Comparison of ENCODE assay signal across 29 mouse cellular contexts in the genomic region with DNA sequence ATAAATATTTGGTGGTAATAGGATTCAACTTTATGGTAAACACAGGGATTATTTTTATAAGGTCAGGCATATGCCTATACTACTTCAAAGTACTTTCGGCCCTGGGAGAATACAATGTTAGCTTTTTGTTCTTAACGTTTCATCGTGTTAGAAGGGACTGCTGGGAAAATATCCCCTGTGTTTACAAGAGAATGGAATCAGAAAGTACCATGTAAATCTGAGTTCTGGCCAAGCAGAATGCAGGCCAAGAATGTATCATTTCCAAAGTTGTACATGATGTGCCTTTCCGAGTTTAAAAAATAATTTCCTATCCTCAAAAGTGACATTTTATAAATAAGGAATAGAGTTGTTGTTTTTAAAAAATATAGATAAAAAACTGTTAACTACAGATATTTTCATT.
DNase-seq lines count a peak whose midpoint lies in the region; ATAC-seq and TF ChIP-seq lines count a peak whose summit lies in the region.
"Had no signal": no experiment of that assay in that cellular context is flagged by ENCODE, and none has a peak within 500 bp of the region (broad histone marks: within the 10 kb centered on the region; RNA-seq: fewer than 3 reads in every experiment).

No protein-coding gene starts in this region.

- DNase-seq in heart, adult 8-10 months (ENCODE audit: low spot score) = peak; percentile 11
- no peak for DNase-seq in heart, adult 2 months
- no peak for DNase-seq in lung, postnatal 4 days
- peak; percentile 33 for DNase-seq in lung, postnatal 0 days (ENCODE audit: low spot score)
- peak; percentile 18 for DNase-seq in lung, postnatal 14 days
- no peak for DNase-seq in adrenal gland, postnatal 25 days
- DNase-seq: adrenal gland, adult 2 months; adrenal gland, postnatal 14 days; B cell, adult 2 months; cerebellum, adult 11-12 months; cerebellum, adult 8-10 months; cerebellum, postnatal 14 days; gastrocnemius, postnatal 10 days; gastrocnemius, postnatal 36 days; heart, postnatal 10 days; heart, postnatal 36 days had no signal

- H3K9ac ChIP-seq in heart, adult 2 months (ENCODE audit: low read depth, low read length) = no peak overlapping the region
- no peak overlapping the region for H3K9ac ChIP-seq in lung, embryonic 15.5 days
- no peak overlapping the region for H3K9ac ChIP-seq in lung, postnatal 0 days (replicated peaks; ENCODE audit: low read depth)
- H3K9ac ChIP-seq in intestine, postnatal 0 days (ENCODE audit: low read depth, low read length) = no peak overlapping the region
- H3K9ac ChIP-seq: embryonic facial prominence, embryonic 13.5 days; forebrain, embryonic 13.5 days; heart, embryonic 12.5 days; heart, embryonic 15.5 days; hindbrain, embryonic 13.5 days had no signal

- H3K4me1 ChIP-seq in heart, adult 2 months (ENCODE audit: control insufficient read depth, insufficient read depth, low read length) = no peaks in the 10 kb centered on the region; the same call in 1 of the 2 replicates
- H3K4me1 ChIP-seq in lung, embryonic 15.5 days = no peaks in the 10 kb centered on the region
- no peaks in the 10 kb centered on the region for H3K4me1 ChIP-seq in lung, postnatal 0 days (ENCODE audit: insufficient read depth, low read depth, low read length)
- H3K4me1 ChIP-seq in intestine, postnatal 0 days (replicated peaks; ENCODE audit: control insufficient read depth, insufficient read depth, low read length) = no peaks in the 10 kb centered on the region
- H3K4me1 ChIP-seq: embryonic facial prominence, embryonic 13.5 days; forebrain, embryonic 10.5 days; forebrain, embryonic 13.5 days; heart, embryonic 12.5 days; hindbrain, embryonic 10.5 days had no signal

- WGBS in heart, adult 2 months = 77% methylated on average over 4 of the region's 4 CpGs
- WGBS in lung, embryonic 15.5 days = 33% methylated on average over 4 of the region's 4 CpGs
- WGBS in lung, postnatal 0 days = 48% methylated on average over 4 of the region's 4 CpGs
- 62% methylated on average over 4 of the region's 4 CpGs for WGBS in intestine, postnatal 0 days

- H3K4me2 ChIP-seq in lung, embryonic 15.5 days = no peak overlapping the region
- no peak overlapping the region for H3K4me2 ChIP-seq in lung, postnatal 0 days (replicated peaks; ENCODE audit: low read depth, low read length)
- H3K4me2 ChIP-seq in intestine, postnatal 0 days (replicated peaks; ENCODE audit: low read depth) = no peak overlapping the region
- H3K4me2 ChIP-seq: embryonic facial prominence, embryonic 13.5 days; forebrain, embryonic 13.5 days; heart, embryonic 12.5 days; heart, embryonic 15.5 days; hindbrain, embryonic 13.5 days had no signal

- no peaks in the 10 kb centered on the region for H3K27me3 ChIP-seq in heart, adult 2 months (ENCODE audit: control insufficient read depth, insufficient read depth, low read length)
- no peaks in the 10 kb centered on the region for H3K27me3 ChIP-seq in lung, embryonic 15.5 days
- H3K27me3 ChIP-seq in lung, postnatal 0 days (replicated peaks; ENCODE audit: insufficient read depth, low read length) = no peaks in the 10 kb centered on the region
- H3K27me3 ChIP-seq in intestine, postnatal 0 days (replicated peaks; ENCODE audit: control insufficient read depth, insufficient read depth, low read length) = no peaks in the 10 kb centered on the region
- H3K27me3 ChIP-seq: CH12.LX; embryonic facial prominence, embryonic 13.5 days; forebrain, embryonic 13.5 days; heart, embryonic 12.5 days; heart, embryonic 15.5 days; hindbrain, embryonic 13.5 days had no signal

- peak; percentile 64; the same call in 1 of the 2 replicates for ATAC-seq in lung, embryonic 15.5 days (ENCODE audit: borderline replicate concordance, extremely low read depth, low FRiP score, low TSS enrichment)
- ATAC-seq in lung, postnatal 0 days = no peak
- no peak for ATAC-seq in intestine, postnatal 0 days
- ATAC-seq: forebrain, embryonic 13.5 days; forebrain, embryonic 16.5 days; hindbrain, embryonic 16.5 days had no signal

- no peak for TF ChIP-seq CTCF in heart, adult 2 months (IDR thresholded peaks at IDR 0.05)
- TF ChIP-seq CTCF in lung, postnatal 0 days (IDR thresholded peaks at IDR 0.05) = no peak
- no peak for TF ChIP-seq CTCF in intestine, postnatal 0 days (IDR thresholded peaks at IDR 0.05; ENCODE audit: low read depth)

- no peak overlapping the region for H3K4me3 ChIP-seq in heart, adult 2 months
- H3K4me3 ChIP-seq in lung, embryonic 15.5 days = no peak overlapping the region
- H3K4me3 ChIP-seq in lung, postnatal 0 days (ENCODE audit: low read depth, low read length) = no peak overlapping the region
- H3K4me3 ChIP-seq in intestine, postnatal 0 days (ENCODE audit: low read depth, low read length) = no peak overlapping the region
- H3K4me3 ChIP-seq: embryonic facial prominence, embryonic 13.5 days; forebrain, embryonic 10.5 days; forebrain, embryonic 13.5 days; heart, embryonic 12.5 days; heart, embryonic 15.5 days; hindbrain, embryonic 10.5 days; hindbrain, embryonic 13.5 days had no signal

- intact Hi-C loops in heart, adult 2 months (cut with DNase I) = no loop called here

- TF ChIP-seq POLR2A in heart, adult 2 months (IDR thresholded peaks at IDR 0.05; ENCODE audit: insufficient read depth, low read depth, low read length) = no peak

- H3K79me2 ChIP-seq in heart, adult 2 months (replicated peaks; ENCODE audit: control insufficient read depth, insufficient read depth, low read length) = no peaks in the 10 kb centered on the region

- no peaks in the 10 kb centered on the region for H3K36me3 ChIP-seq in heart, adult 2 months (ENCODE audit: control insufficient read depth, insufficient read depth, low read length)
- no peaks in the 10 kb centered on the region for H3K36me3 ChIP-seq in lung, embryonic 15.5 days
- no peaks in the 10 kb centered on the region for H3K36me3 ChIP-seq in lung, postnatal 0 days (ENCODE audit: insufficient read depth, low read length)
- no peaks in the 10 kb centered on the region for H3K36me3 ChIP-seq in intestine, postnatal 0 days (ENCODE audit: control insufficient read depth, insufficient read depth)
- H3K36me3 ChIP-seq: embryonic facial prominence, embryonic 13.5 days; forebrain, embryonic 10.5 days; G1E; heart, embryonic 12.5 days; heart, embryonic 15.5 days; hindbrain, embryonic 10.5 days; hindbrain, embryonic 13.5 days had no signal

- no peak overlapping the region for H3K27ac ChIP-seq in heart, adult 2 months
- H3K27ac ChIP-seq in lung, embryonic 15.5 days = no peak overlapping the region
- H3K27ac ChIP-seq in lung, postnatal 0 days (ENCODE audit: low read length) = no peak overlapping the region
- no peak overlapping the region for H3K27ac ChIP-seq in intestine, postnatal 0 days (ENCODE audit: low read depth, low read length)
- H3K27ac ChIP-seq: embryonic facial prominence, embryonic 13.5 days; forebrain, embryonic 10.5 days; forebrain, embryonic 13.5 days; heart, embryonic 15.5 days; hindbrain, embryonic 10.5 days; hindbrain, embryonic 13.5 days had no signal

- H3K9me3 ChIP-seq in lung, embryonic 15.5 days = no peaks in the 10 kb centered on the region
- H3K9me3 ChIP-seq in lung, postnatal 0 days (ENCODE audit: low read length) = no peaks in the 10 kb centered on the region
- no peaks in the 10 kb centered on the region for H3K9me3 ChIP-seq in intestine, postnatal 0 days (ENCODE audit: control insufficient read depth)
- H3K9me3 ChIP-seq: embryonic facial prominence, embryonic 13.5 days; forebrain, embryonic 10.5 days; forebrain, embryonic 13.5 days; G1E; heart, embryonic 12.5 days; heart, embryonic 15.5 days; hindbrain, embryonic 10.5 days; hindbrain, embryonic 13.5 days had no signal

- no peak for TF ChIP-seq EP300 in heart, adult 2 months (IDR thresholded peaks at IDR 0.05; ENCODE audit: insufficient read depth, low read depth, low read length)
- TF ChIP-seq EP300 in lung, postnatal 0 days (IDR thresholded peaks at IDR 0.05) = no peak

Comparison
In these comparisons a context has a peak if more than half of its experiments do, and no peak if none do; other contexts are left out.
1. DNase-seq: peak in heart, adult 8-10 months (single experiment), lung, postnatal 0 days (single experiment) and lung, postnatal 14 days (single experiment); none in heart, adult 2 months (0 of 2), lung, postnatal 4 days (0 of 2) and adrenal gland, postnatal 25 days (single experiment).